Mouse (Mus musculus) midbrain, embryonic 15.5 days (tissue): ENCODE results near the gene Card11. TPM values are rescaled to one million over a fixed set of nuclear protein-coding genes. Genes with fewer than 3 reads are reported as not detected.

Experiments
- ATAC-seq: fragments of 200-750 bp; cut with Nextera tagmentation; replicated peaks from 2 replicates; pipeline ENCODE4 v1.8.0; 2017; ENCODE audit warnings: moderate TSS enrichment
- H3K27ac ChIP-seq: fragments of 300-500 bp; sonication (generic); 2 replicates; pipeline ENCODE4 v1.5.1; 2015; ENCODE audit warnings: mild to moderate bottlenecking, inconsistent platforms
- H3K27me3 ChIP-seq: fragments of 300-500 bp; sonication (generic); replicated peaks from 2 replicates; pipeline ENCODE4 v1.6.1; 2015; ENCODE audit warnings: inconsistent platforms
- H3K36me3 ChIP-seq: fragments of 300-500 bp; sonication (generic); replicated peaks from 2 replicates; pipeline ENCODE4 v1.6.1; 2015; ENCODE audit warnings: inconsistent platforms
- H3K4me1 ChIP-seq: fragments of 300-500 bp; sonication (generic); 2 replicates; pipeline ENCODE4 v1.6.1; 2015; ENCODE audit warnings: inconsistent platforms
- H3K4me2 ChIP-seq: fragments of 300-500 bp; sonication (generic); 2 replicates; pipeline ENCODE4 v1.6.1; 2015; ENCODE audit warnings: inconsistent platforms, mild to moderate bottlenecking, moderate library complexity
- H3K4me3 ChIP-seq: fragments of 300-500 bp; sonication (generic); 2 replicates; pipeline ENCODE4 v1.5.1; 2015; ENCODE audit warnings: mild to moderate bottlenecking, inconsistent platforms
- H3K9ac ChIP-seq: fragments of 300-500 bp; sonication (generic); 2 replicates; pipeline ENCODE4 v1.6.1; 2015; ENCODE audit warnings: mild to moderate bottlenecking, inconsistent platforms
- H3K9me3 ChIP-seq: fragments of 300-500 bp; sonication (generic); 2 replicates; pipeline ENCODE4 v1.6.1; 2016; ENCODE audit warnings: inconsistent platforms
- WGBS: fragments of 180-500 bp; shearing (Covaris S2); methylation state at CpG from one replicate; pipeline ENCODE4 v1.1.7; 2015; ENCODE audit warnings: mixed read lengths; 5-methylcytosine and 5-hydroxymethylcytosine counted together
- polyA plus RNA-seq: library from polyadenylated mRNA; unstranded; fragments of >200 nt; fragmentation: Nextera tagmentation; extraction: Ambion mirVana; gene quantifications from 2 replicates; pipeline ENCODE4 v1.2.1, GENCODE M21; 2015

Card11 gene
- polyA plus RNA-seq, 1 experiment from 2014 or later = 0.19 TPM

DNA sequence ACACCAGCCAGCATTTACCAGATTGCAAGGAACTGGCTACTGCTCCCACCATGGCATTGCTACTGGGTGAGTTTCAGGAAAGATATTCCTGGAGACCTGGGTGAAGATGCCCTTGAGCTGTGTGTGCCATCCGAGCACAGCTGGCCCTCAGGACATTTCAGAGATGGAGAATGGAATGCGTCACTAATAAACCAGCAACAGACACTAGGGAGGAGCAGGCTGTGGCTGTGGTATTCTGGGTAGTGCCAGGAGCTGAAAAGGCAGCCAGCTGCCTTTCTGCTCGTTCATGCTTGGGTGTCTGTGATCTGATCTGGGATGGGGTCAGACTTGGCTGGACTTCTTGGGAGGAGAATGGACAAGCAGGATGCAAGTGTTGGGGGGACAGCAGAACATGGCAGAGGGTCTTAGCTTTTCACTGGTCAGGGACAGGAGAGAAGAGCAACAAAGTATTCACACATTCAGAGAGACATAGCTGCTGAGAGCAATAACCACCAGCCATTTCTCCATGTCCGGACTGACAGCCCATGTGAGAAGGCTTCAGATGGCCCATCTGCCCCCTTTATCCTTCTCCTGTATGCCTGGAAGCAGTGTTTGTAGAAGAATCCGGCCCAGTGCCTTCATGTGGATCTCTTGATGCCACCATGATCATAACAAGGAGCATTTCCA, 60.0 kb downstream of the Card11 start:
- Histone ChIP-seq H3K4me3 (no peak overlapping the region), H3K4me1 (0 out of 2 replicates have a peak, but pooled peaks cover 6% of the 10 kb centered on the region), H3K27ac (peak overlapping the region; percentile 39), H3K4me2 (no peak overlapping the region), H3K9ac (no peak overlapping the region), H3K9me3 (no peaks in the 10 kb centered on the region), H3K27me3 (no peaks in the 10 kb centered on the region), H3K36me3 (no peaks in the 10 kb centered on the region)
- WGBS = 55% methylated on average over 5 of the region's 5 CpGs
- no peak for ATAC-seq

DNA sequence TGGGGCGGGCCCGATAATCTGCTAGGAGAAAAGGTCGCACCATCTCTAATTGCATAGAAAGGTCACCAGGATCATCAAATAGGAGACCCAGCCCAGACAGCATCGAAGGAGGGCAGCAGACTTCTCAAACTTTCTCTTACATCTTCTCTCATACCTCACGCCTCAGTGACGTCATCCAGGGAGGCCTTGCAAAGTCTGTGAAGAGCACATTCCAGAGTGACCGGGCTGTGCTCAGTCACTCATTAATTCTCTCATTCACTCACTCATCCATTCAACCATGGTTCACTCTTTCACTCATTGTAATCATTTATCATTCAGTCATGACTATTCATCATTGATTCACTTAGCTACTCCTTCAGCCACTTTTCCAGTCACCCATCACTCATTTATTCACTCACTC, 63.6 kb downstream of the Card11 start:
- H3K4me1 ChIP-seq = peaks cover 9% of the 10 kb centered on the region; the same call in 1 of the 2 replicates
- H3K9me3 ChIP-seq = no peaks in the 10 kb centered on the region
- no peak overlapping the region for H3K9ac ChIP-seq
- H3K27ac ChIP-seq = no peak overlapping the region
- no peak overlapping the region for H3K4me3 ChIP-seq
- WGBS = 75% methylated on average over 7 of the region's 7 CpGs
- H3K27me3 ChIP-seq = no peaks in the 10 kb centered on the region
- no peak for ATAC-seq
- H3K36me3 ChIP-seq = no peaks in the 10 kb centered on the region
- H3K4me2 ChIP-seq = no peak overlapping the region

GRCm38 (mm10) chr5:140935848-140936247, 64.5 kb downstream of the Card11 start:
- ATAC-seq = no peak
- WGBS = 96% methylated on average over 3 of the region's 3 CpGs
- Histone ChIP-seq H3K4me3 (no peak overlapping the region), H3K27me3 (no peaks in the 10 kb centered on the region), H3K36me3 (no peaks in the 10 kb centered on the region), H3K4me1 (peaks cover 10% of the 10 kb centered on the region; the same call in 1 of the 2 replicates), H3K9ac (no peak overlapping the region), H3K4me2 (no peak overlapping the region), H3K9me3 (no peaks in the 10 kb centered on the region), H3K27ac (no peak overlapping the region)

DNA sequence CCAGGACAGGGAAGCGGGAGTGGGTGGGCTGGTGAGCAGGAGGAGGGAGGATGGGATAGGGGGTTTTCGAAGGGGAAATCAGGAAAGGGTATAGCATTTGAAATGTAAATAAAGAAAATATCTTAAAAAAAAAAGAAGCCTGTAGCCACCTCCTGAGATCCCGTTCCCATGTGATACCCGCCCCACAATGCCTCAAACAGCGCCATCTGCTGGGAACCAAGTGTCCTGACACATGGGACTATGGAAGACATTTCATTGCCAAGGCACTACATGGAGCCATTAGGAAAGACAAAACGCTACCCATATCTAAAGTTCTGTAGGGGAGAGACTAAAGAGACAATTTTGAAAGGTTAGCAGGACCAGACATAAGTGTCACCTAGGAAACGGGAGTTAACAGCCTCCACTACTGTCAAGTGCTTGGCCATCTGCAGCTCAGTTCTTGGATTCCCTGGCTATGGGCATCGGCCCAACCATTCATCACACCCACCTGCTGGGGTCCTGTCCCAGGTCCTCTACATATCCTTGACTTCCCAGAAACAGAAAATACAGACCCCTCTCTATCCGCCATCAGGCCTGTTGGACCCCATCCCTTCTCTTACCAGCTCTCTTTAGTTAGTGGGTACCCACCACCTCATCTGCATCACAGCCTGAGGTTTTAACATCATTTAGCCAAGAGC, 65.6 kb downstream of the Card11 start:
- Histone ChIP-seq H3K27ac (no peak overlapping the region), H3K9ac (no peak overlapping the region), H3K4me2 (no peak overlapping the region), H3K4me1 (peaks cover 4% of the 10 kb centered on the region; the same call in 1 of the 2 replicates), H3K9me3 (no peaks in the 10 kb centered on the region), H3K4me3 (no peak overlapping the region), H3K27me3 (no peaks in the 10 kb centered on the region), H3K36me3 (no peaks in the 10 kb centered on the region)
- WGBS = 79% methylated on average over 9 of the region's 9 CpGs
- no peak for ATAC-seq

- 54% methylated on average over 5 of the region's 5 CpGs for WGBS
- Histone ChIP-seq H3K4me1 (peaks cover 4% of the 10 kb centered on the region; the same call in 1 of the 2 replicates), H3K4me3 (no peak overlapping the region), H3K4me2 (no peak overlapping the region), H3K27ac (no peak overlapping the region), H3K9ac (no peak overlapping the region), H3K36me3 (no peaks in the 10 kb centered on the region), H3K9me3 (no peaks in the 10 kb centered on the region), H3K27me3 (no peaks in the 10 kb centered on the region)
- ATAC-seq = no peak
These were observed 68.7 kb downstream of the Card11 start for GRCm38 (mm10) chr5:140931523-140932229.

GRCm38 (mm10) chr5:140918519-140918918, 81.9 kb downstream of the Card11 start:
- WGBS = 91% methylated on average over 1 of the region's 1 CpGs

GRCm38 (mm10) chr5:140917807-140918206, 82.6 kb downstream of the Card11 start:
- no peaks in the 10 kb centered on the region for H3K27me3 ChIP-seq
- H3K27ac ChIP-seq = no peak overlapping the region
- no peak overlapping the region for H3K4me3 ChIP-seq
- H3K9ac ChIP-seq = no peak overlapping the region
- WGBS = 79% methylated on average over 1 of the region's 1 CpGs
- ATAC-seq = no peak
- no peaks in the 10 kb centered on the region for H3K36me3 ChIP-seq
- H3K4me2 ChIP-seq = no peak overlapping the region
- H3K4me1 ChIP-seq = no peaks in the 10 kb centered on the region
- H3K9me3 ChIP-seq = peaks cover 4% of the 10 kb centered on the region; the same call in 1 of the 2 replicates

More at GRCm38 (mm10) chr5:140918519-140918918, 81.9 kb downstream of the Card11 start:
- Histone ChIP-seq H3K27me3 (no peaks in the 10 kb centered on the region), H3K36me3 (no peaks in the 10 kb centered on the region), H3K9ac (no peak overlapping the region), H3K4me1 (no peaks in the 10 kb centered on the region), H3K4me2 (no peak overlapping the region), H3K27ac (no peak overlapping the region), H3K4me3 (no peak overlapping the region), H3K9me3 (peaks cover 4% of the 10 kb centered on the region; the same call in 1 of the 2 replicates)
- ATAC-seq = no peak

- Histone ChIP-seq H3K27ac (no peak overlapping the region), H3K4me3 (no peak overlapping the region), H3K27me3 (no peaks in the 10 kb centered on the region), H3K36me3 (no peaks in the 10 kb centered on the region), H3K9ac (no peak overlapping the region), H3K4me1 (no peaks in the 10 kb centered on the region), H3K4me2 (no peak overlapping the region), H3K9me3 (no peaks in the 10 kb centered on the region)
- ATAC-seq = no peak
- 65% methylated on average over 5 of the region's 5 CpGs for WGBS
These were observed 89.5 kb downstream of the Card11 start for GRCm38 (mm10) chr5:140910841-140911240.

- H3K27me3 ChIP-seq = no peaks in the 10 kb centered on the region
- 88% methylated on average over 13 of the region's 13 CpGs for WGBS
These were observed 99.5 kb downstream of the Card11 start for GRCm38 (mm10) chr5:140900866-140901265.

GRCm38 (mm10) chr5:140891080-140891479, 109.3 kb downstream of the Card11 start:
- H3K4me1 ChIP-seq = 0 out of 2 replicates have a peak, but pooled peaks cover 9% of the 10 kb centered on the region
- H3K27ac ChIP-seq = no peak overlapping the region
- no peak overlapping the region for H3K4me2 ChIP-seq
- no peaks in the 10 kb centered on the region for H3K9me3 ChIP-seq
- no peak for ATAC-seq
- H3K36me3 ChIP-seq = no peaks in the 10 kb centered on the region
- WGBS = 48% methylated on average over 10 of the region's 10 CpGs
- no peak overlapping the region for H3K9ac ChIP-seq
- no peaks in the 10 kb centered on the region for H3K27me3 ChIP-seq
- no peak overlapping the region for H3K4me3 ChIP-seq

More at GRCm38 (mm10) chr5:140900866-140901265, 99.5 kb downstream of the Card11 start:
- ATAC-seq = no peak
- Histone ChIP-seq H3K36me3 (no peaks in the 10 kb centered on the region), H3K4me2 (no peak overlapping the region), H3K4me1 (no peaks in the 10 kb centered on the region), H3K4me3 (no peak overlapping the region), H3K9me3 (no peaks in the 10 kb centered on the region), H3K27ac (no peak overlapping the region), H3K9ac (no peak overlapping the region)

DNA sequence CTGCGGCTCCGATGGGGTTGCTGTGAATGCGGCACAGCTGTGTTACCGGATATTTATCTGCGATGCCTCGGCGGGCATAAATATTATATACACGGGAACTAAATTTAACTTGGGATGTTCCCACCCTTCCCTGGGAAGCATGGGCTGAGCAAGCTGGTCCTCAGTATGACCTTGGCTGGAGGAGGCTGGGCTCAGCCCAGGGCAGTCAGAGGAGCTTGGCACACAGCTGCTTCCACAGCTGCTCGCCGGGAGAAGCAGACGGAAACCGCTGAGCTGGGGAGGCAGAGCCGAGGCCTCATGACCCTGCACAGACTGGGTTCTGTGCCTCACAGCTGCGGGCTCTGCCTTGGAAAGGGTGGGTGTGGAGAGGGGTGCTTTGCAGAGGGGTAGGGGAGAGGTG, 110.3 kb downstream of the Card11 start:
- 58% methylated on average over 14 of the region's 14 CpGs for WGBS
- no peak overlapping the region for H3K9ac ChIP-seq

GRCm38 (mm10) chr5:140889539-140889938, 110.8 kb downstream of the Card11 start:
- 0 out of 2 replicates have a peak, but pooled peaks cover 13% of the 10 kb centered on the region for H3K4me1 ChIP-seq
- H3K9me3 ChIP-seq = no peaks in the 10 kb centered on the region
- H3K27me3 ChIP-seq = no peaks in the 10 kb centered on the region
- H3K27ac ChIP-seq = no peak overlapping the region
- no peaks in the 10 kb centered on the region for H3K36me3 ChIP-seq
- no peak overlapping the region for H3K4me3 ChIP-seq
- no peak overlapping the region for H3K4me2 ChIP-seq
- 47% methylated on average over 8 of the region's 8 CpGs for WGBS
- no peak overlapping the region for H3K9ac ChIP-seq
- ATAC-seq = no peak

More for the DNA sequence above, 110.3 kb downstream of the Card11 start:
- no peaks in the 10 kb centered on the region for H3K27me3 ChIP-seq
- H3K4me3 ChIP-seq = no peak overlapping the region
- no peak overlapping the region for H3K27ac ChIP-seq
- no peaks in the 10 kb centered on the region for H3K36me3 ChIP-seq
- H3K9me3 ChIP-seq = no peaks in the 10 kb centered on the region
- H3K4me1 ChIP-seq = 0 out of 2 replicates have a peak, but pooled peaks cover 9% of the 10 kb centered on the region
- ATAC-seq = 0 out of 2 replicates have a peak, but pooled peaks have one; percentile 24
- H3K4me2 ChIP-seq = no peak overlapping the region
